Mouse (Mus musculus): ENCODE results near the gene 4430402I18Rik.

- TF ChIP-seq POLR2A (IDR thresholded peaks at IDR 0.05; ENCODE audit: extremely low read depth, insufficient read depth, low read length) (no peak), CTCF (IDR thresholded peaks at IDR 0.05; ENCODE audit: extremely low read depth, insufficient read depth, low read length) (no peak)
Observed at GRCm38 (mm10) chr19:28940135-28940874, 27.3 kb downstream of the 4430402I18Rik start.
